Mouse (Mus musculus): ENCODE measurements around the gene Cd36.

Gene Cd36

DNA sequence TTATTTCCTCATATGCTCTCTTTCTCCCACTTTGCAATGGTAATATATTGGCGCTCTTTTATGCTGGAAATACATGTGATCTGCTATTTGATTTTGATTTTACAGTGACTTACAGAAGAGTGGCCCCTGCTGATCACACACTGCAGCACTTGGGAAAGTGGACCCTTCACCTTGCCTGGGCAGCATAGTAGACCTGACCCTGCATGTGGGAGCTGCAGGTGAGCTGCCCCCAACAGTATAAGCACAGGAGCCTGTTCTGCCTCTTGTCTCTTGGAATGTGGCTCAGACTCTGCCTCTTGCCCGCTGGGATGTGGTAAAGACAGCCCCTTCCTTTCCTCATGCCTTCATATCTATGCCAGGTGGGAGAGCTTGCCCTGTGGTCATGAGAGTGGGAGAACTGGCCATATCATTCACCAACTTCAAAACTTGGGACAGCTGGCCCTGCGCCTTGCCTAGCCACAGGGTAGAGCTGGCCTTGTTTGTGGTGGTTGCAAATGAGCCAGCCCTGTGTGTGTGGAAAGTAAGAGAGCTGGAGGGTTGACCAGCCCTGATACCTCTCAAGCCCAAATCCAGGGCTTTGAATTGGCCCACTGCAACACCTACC is 81.7 kb downstream of the Cd36 start:
- DNase-seq (ENCODE audit: low spot score in 2 of 2): no peak

DNA sequence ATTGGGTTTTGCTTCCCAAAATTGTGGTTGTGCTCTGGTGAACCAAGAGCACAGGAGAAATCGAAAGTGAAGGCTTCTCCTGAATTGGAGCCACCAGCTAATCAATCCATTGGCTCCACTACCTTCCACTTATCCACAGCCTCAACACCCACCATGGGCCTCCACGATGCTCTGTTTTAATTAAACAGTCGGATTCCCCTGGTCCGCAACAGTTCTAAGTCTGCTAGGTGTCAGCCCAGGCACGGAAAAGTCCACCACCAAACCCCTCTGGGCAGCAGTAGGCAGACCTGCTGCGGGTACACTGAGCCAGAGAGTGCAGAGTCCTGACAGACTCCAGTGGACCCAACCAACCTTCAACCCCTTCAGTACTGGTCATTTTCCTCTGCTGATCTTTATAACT is 112.0 kb downstream of the Cd36 start:
- peak in 1 of 2 experiments; percentile 56 for DNase-seq (ENCODE audit: low spot score in 2 of 2)

DNA sequence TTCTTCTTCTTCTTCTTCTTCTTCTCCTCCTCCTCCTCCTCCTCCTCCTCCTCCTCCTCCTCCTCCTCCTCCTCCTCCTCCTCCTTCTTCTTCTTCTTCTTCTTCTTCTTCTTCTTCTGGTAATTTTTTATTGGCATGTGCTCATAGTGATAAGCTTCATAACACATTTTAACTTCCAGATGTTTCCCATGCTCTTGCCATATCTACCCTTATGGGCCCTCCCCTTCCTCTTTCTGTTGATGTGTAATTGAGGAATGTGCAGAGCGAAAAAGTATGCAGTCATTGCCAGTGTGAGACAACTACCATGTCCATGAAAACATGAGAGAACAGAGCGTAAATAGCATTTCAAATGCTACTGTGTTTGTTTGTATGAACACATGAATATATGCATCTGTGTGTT is 118.3 kb downstream of the Cd36 start:
- no peak for DNase-seq (ENCODE audit: low spot score in 2 of 2)

DNA sequence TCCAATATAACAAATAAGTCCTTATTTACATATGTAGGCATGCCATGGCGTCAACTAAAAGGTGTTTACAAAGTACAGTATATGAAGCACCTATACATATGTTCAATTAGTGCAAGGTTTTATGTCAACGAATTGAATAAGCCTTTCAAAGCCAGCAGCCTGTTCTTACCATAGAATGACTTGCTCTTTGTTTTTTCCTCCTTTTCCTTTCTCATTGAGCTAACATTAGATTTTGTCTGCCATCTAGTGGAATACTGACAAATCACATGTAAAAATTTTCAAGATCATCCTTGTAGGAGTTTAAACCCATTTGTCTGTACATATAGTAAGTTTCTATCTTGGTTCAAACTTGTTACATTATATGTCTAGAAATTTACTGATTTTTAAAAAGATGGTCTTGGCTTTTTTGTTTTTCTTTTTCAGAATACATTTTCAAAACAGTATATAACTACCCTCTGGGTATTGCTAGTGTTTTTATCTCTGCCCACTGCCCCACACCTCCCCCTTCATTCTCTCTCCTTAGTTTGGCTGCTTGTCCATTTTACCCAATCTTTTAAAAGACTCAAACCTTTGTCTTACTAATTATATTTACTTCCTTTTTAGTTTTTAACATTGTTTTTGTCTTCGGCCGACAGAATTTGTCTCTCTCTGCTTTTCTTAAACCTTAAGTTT is 122.5 kb downstream of the Cd36 start:
- no peak for DNase-seq (ENCODE audit: low spot score in 2 of 2)

DNA sequence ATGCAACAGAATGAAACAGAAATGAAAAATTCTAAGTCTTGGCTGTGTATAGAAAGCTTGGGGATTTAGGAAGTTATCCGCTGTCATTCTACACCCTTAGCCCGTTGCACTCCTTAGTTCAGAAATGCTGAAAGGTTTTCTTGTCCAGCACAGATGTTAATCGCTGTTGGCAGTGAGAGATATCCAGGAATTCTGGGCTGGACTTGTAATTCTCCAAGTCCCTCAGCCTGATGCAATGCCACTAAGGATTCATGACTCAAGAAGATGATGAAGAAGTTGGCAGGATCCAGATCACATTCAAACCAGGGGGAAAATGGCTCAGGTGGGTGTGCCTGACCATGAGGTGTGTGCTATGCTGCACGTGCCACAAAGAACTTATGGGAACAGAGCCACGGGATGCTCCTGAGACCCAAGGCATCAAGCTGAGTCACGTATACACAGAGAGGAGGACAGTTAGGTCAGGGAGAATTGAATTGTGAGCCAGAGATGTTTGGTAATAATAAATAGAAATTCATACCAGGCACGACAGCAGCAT is 135.1 kb downstream of the Cd36 start:
- DNase-seq (ENCODE audit: low spot score in 2 of 2): no peak

GRCm38 (mm10) chr5:17748293-17748692 is 140.3 kb downstream of the Cd36 start:
- no peak for DNase-seq (ENCODE audit: low spot score in 2 of 2)

GRCm38 (mm10) chr5:17747143-17747542 is 141.5 kb downstream of the Cd36 start:
- no peak for DNase-seq (ENCODE audit: low spot score in 2 of 2)

GRCm38 (mm10) chr5:17746520-17746919 is 142.1 kb downstream of the Cd36 start:
- DNase-seq (ENCODE audit: low spot score in 2 of 2): no peak

GRCm38 (mm10) chr5:17739805-17740204 is 148.8 kb downstream of the Cd36 start:
- DNase-seq (ENCODE audit: low spot score in 2 of 2): no peak
